Mouse (Mus musculus): ENCODE results near the gene Hlf.

Gene Hlf

DNA sequence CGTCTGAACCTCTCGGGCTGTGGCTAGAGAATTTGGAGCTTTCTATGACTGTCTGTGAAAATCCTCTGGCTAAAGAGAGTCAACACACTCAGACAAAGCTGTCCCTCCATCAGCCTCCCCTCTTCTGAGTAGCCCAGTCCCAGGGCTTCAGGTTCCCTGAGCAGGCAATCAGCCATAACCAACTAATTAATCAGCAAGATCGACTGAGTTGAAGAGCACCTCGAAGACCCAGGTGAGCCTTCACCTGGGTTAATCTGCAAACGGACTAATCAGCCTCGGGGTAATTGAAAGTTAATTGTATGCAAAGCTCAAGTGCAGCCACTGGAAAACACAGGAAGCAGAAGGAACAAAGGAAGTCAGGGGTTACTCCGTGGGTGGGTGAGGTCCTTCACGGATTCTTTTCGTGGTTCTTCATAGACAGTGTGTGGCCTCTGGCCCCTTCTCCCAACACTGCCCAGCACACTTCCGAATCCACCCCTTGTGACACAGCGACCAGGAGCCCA, 19.9 kb downstream of the Hlf start:
- no peak for DNase-seq (ENCODE audit: low read depth)

- DNase-seq (ENCODE audit: low read depth), result no peak
Measured at GRCm38 (mm10) chr11:90370367-90370766, 20.3 kb downstream of the Hlf start.

- peak; percentile 35 for DNase-seq (ENCODE audit: low read depth)
Measured at GRCm38 (mm10) chr11:90369605-90370004, 21.1 kb downstream of the Hlf start.

DNA sequence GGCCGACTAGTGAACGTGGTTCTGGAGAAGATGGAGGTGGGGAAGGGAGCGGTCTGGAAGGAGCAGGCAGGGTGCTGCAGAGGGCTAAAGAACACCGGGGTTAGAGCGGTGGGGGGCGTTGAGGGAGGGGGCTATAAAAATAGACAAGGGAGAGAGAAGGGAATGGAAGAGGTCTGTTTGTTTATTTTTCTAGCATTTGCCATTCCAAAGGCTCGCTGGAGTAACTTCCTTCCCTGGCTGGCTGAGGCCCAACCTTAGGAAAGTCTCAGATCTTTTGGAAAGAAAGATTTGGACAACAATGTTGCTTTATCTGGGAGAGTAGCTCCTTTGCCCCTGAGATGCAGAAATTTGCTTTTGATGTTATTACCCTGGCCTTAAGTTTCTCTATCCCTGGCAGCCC, 21.6 kb downstream of the Hlf start:
- DNase-seq (ENCODE audit: low read depth), result no peak

- DNase-seq (ENCODE audit: low read depth), result no peak
Measured at GRCm38 (mm10) chr11:90367894-90368860, 22.5 kb downstream of the Hlf start.

DNA sequence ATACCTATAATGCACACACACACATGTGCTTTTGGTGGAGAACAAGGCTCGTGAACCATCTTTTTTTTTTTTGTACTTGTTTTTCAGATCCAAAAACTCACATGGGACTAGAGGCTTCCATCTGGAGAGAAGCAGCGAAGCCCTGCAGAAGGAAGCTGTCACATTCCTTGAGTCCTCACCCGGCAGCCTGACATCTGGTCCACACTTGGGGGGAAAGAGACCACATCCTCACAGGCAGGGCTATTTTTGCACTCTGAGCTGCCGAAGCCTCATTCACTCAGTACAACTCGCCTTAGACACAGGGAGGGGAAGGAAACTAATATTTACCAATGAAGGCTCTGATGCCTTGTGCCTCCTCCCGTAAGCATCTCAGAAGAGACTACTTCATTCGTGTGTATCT, 25.8 kb downstream of the Hlf start:
- DNase-seq (ENCODE audit: low read depth), result no peak

- DNase-seq (ENCODE audit: low read depth), result no peak
Measured at GRCm38 (mm10) chr11:90363821-90364497, 26.7 kb downstream of the Hlf start.

DNA sequence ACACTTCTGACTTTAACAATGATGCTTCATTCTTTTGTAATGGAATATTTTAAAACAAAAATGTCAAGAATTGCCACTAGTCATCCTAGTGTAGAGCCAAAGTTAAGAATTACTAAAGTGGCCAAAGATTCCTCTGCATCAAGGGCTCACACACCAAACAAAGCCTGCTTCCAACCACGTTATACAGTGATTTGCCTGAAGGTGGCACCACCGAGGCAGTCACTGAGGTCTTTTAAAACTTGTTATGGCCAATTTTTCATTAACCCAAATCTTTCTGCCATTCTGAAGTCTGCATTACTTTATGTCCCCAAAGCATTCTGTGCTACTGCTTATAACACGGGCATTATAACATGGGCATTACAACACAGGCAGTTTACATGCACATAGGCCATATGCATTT, 27.3 kb downstream of the Hlf start:
- peak; percentile 64 for DNase-seq (ENCODE audit: low read depth)

GRCm38 (mm10) chr11:90360536-90360935, 30.2 kb downstream of the Hlf start:
- DNase-seq (ENCODE audit: low read depth), result no peak

DNA sequence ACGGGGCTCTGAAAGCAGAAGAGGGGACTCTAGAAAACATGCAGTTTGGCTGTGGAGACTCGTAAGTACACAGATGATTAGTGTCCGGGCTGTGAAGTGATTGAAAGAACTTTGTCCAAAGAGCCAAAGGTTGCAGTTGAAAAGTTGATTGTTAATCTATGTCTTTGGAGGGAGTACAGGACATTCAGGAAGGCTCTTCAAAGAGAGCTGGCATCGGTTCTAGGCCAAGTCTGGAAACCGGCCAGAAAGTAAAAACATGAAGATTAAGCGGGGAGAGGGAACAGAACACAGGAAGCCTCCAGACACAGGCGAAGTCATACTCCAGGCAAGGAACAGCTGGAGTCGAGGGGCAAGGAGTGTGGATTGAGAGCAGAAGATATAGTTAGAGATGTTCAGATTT, 32.6 kb downstream of the Hlf start:
- DNase-seq (ENCODE audit: low read depth), result no peak

GRCm38 (mm10) chr11:90357371-90357770, 33.3 kb downstream of the Hlf start:
- no peak for DNase-seq (ENCODE audit: low read depth)

GRCm38 (mm10) chr11:90356495-90357304, 34.0 kb downstream of the Hlf start:
- no peak for DNase-seq (ENCODE audit: low read depth)

DNA sequence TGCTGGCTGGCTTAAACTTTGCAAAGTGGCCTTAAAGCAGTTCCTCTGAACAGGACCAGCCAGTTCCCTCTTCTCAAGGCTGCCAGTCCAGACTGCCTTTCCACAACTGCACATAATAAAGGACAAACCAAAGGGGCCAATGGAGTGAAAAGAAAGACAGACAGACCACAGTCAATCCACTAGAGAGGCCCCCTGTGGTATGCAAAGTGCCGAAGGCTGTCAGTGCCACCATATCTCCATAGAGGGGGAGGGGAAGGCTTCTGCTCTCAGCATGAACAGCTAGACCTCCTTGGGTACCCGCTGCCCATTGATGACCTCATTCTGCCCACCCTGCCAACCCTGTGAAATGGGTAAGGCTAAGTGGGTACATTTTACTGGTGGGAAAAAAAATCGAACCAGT, 34.7 kb downstream of the Hlf start:
- DNase-seq (ENCODE audit: low read depth), result no peak

DNA sequence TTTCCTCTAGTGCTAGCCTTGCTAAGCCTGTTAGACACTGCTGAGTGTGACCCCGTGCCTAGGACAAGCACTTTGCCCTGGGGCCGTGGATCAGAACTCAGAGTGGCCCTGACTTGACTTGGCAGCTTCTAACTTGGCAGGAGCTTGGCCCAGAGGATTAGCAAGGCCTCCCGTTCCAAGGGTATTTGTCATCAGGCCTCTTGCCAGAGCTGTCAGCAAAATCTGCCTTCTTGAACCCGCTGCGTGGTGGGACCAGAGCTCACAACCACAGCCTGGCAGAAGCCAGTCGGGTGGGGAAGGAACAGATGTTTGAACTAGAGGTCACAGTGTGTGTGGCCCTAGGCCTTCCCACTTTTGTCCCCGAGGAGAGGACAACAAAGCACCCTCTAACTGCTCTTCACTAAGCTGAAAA, 35.4 kb downstream of the Hlf start:
- DNase-seq (ENCODE audit: low read depth), result no peak

- DNase-seq (ENCODE audit: low read depth), result no peak
Measured at GRCm38 (mm10) chr11:90352696-90353095, 38.0 kb downstream of the Hlf start.

DNA sequence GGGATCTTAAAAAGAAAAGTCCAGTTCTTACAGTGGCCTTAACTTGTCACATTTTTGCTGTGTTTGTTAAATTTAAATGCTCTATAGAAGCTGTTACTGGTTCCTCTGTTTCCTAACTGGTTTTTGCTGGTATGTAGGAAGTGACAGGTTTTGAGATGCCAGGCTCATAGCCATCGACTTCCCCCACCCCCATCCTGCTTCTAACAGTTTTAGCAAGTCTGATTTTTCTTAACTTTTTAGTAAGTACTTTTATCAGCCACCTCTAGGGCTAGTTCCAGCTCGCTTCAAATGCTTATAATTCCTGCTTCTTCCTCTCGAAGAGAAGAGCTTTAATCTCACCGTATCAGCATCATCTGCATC, 40.6 kb downstream of the Hlf start:
- DNase-seq (ENCODE audit: low read depth), result peak; percentile 14

GRCm38 (mm10) chr11:90349486-90350152, 41.1 kb downstream of the Hlf start:
- DNase-seq (ENCODE audit: low read depth), result no peak

GRCm38 (mm10) chr11:90347667-90348459, 42.8 kb downstream of the Hlf start:
- DNase-seq (ENCODE audit: low read depth), result no peak

DNA sequence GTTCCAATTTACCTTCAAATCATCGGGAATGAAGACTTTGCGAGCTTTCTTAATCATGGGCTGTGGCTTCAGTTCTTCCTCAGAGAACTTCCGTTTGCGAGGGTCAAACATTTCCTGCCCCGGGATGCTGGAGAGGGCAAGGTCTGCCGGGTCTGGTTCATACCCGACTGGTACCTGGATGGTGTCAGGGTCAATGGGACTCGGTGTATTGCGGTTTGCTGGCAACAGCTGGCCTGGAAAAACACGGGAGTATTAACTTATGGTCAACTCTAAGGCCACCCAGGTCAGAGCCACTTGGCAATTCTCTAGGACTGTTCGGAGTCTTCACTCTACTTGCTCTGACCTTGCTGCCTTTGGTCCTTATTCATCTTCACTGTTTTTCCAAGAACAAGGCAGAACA, 44.9 kb downstream of the Hlf start:
- DNase-seq (ENCODE audit: low read depth), result no peak

DNA sequence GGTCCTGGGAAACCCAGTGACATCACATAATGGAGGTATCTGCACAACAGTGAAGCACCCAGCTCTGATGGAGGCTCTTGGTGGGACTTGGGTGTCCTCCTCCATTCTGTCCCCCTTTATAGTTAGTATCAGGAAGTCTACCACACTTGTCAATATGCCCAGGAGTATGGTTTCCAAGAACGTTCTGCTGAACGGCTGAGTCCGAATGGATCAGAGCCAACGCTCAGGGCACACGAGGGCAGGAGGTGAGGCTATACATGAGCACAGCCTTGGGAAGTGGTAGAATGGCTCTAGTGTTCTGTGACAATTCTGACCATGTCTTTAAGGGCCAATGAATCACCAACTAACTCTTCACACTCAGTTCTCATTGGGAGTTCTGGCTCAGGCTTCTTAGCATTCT, 47.8 kb downstream of the Hlf start:
- no peak for DNase-seq (ENCODE audit: low read depth)

DNA sequence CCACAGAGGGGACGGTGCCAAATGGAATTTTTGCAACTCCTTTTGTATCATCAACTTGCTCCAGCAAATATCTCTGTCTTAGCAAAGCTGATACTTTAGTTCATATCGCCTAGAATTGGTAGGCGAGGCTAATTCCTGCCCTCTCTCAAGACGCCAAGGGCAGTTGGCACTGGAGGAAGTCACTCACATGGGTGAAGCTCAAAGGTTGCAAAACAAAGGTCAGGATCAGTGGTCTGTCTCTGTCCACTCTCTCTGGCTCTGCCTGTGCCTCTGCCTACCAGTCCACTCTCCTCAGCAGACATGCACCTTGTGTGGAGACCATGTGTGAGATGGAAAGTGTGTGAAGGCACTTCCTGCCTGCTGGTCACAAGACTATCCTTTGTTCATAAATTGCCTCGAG, 48.4 kb downstream of the Hlf start:
- no peak for DNase-seq (ENCODE audit: low read depth)

All from 416B (cell line).